Mouse (Mus musculus): Measurements from ENCODE around the gene Mettl26. TPM values are rescaled to one million over a fixed set of nuclear protein-coding genes. Genes with fewer than 3 reads are reported as not detected.

Gene Mettl26
- polyA plus RNA-seq, 1 experiment from 2014 or later, result 57.1 TPM

DNA sequence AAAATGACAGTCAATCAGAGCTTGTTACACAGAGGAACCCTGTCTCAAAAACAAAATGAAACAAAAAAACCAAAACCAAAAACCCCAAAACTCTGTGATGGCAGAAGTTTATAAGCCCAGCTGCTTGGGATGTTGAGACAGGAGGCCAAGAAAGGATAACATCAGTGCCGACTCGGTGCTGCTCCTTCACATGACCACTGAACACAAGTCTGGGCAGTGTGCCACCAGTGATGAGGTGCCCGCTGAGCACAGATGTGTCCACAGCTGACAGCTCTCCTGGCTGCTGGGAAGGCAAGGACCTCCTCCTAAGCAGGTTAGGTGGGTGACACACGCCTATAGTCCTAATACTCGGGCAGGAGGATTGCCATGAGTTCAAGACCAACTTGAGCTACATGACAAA is 47.2 kb downstream of the Mettl26 start:
- Histone ChIP-seq H3K4me1 (ENCODE audit: control insufficient read depth, insufficient read depth, low read length) (peaks cover 14% of the 10 kb centered on the region), H3K4me2 (ENCODE audit: low read depth, low read length) (no peak overlapping the region), H3K27me3 (ENCODE audit: control insufficient read depth, insufficient read depth, low read length) (no peaks in the 10 kb centered on the region), H3K9ac (ENCODE audit: low read length) (no peak overlapping the region), H3K36me3 (ENCODE audit: control insufficient read depth, insufficient read depth, low read length) (no peaks in the 10 kb centered on the region), H3K4me3 (replicated peaks; ENCODE audit: low read length) (no peak overlapping the region), H3K9me3 (replicated peaks; ENCODE audit: control insufficient read depth, low read length) (no peaks in the 10 kb centered on the region), H3K27ac (ENCODE audit: low read length) (no peak overlapping the region)
- WGBS, result 67% methylated on average over 5 of the region's 5 CpGs
- ATAC-seq (ENCODE audit: insufficient read depth, low FRiP score), result no peak

GRCm38 (mm10) chr17:25925348-25925747 is 50.5 kb downstream of the Mettl26 start:
- no peak overlapping the region for H3K4me3 ChIP-seq (replicated peaks; ENCODE audit: low read length)
- no peaks in the 10 kb centered on the region; the same call in 1 of the 2 replicates for H3K4me1 ChIP-seq (ENCODE audit: control insufficient read depth, insufficient read depth, low read length)
- no peak overlapping the region for H3K27ac ChIP-seq (ENCODE audit: low read length)
- no peak overlapping the region for H3K9ac ChIP-seq (ENCODE audit: low read length)
- H3K36me3 ChIP-seq (ENCODE audit: control insufficient read depth, insufficient read depth, low read length), result no peaks in the 10 kb centered on the region
- WGBS, result 75% methylated on average over 2 of the region's 2 CpGs
- H3K9me3 ChIP-seq (replicated peaks; ENCODE audit: control insufficient read depth, low read length), result no peaks in the 10 kb centered on the region
- H3K27me3 ChIP-seq (ENCODE audit: control insufficient read depth, insufficient read depth, low read length), result no peaks in the 10 kb centered on the region
- ATAC-seq (ENCODE audit: insufficient read depth, low FRiP score), result no peak
- no peak overlapping the region for H3K4me2 ChIP-seq (ENCODE audit: low read depth, low read length)

Small RNA genes within 50 kb of the gene (microRNA-seq; reads per million reads assigned to microRNA genes)
- gene Mir3082, result not detected

Other genes starting within 250 kb of the Mettl26 start
- gene Gng13, start 157.9 kb upstream of the Mettl26 start, polyA plus RNA-seq (2015; fragmentation: Nextera tagmentation; extraction: Ambion mirVana), result 0.85 and 1.0 TPM in 2 replicates
- gene Chtf18, start 147.7 kb upstream of the Mettl26 start, polyA plus RNA-seq (2015; fragmentation: Nextera tagmentation; extraction: Ambion mirVana), result 22.9 and 25.1 TPM in 2 replicates
- 17.5 and 18.9 TPM in 2 replicates for gene Rpusd1, start 147.4 kb upstream of the Mettl26 start, polyA plus RNA-seq (2015; fragmentation: Nextera tagmentation; extraction: Ambion mirVana)
- gene Mslnl, start 139.0 kb upstream of the Mettl26 start, polyA plus RNA-seq (2015; fragmentation: Nextera tagmentation; extraction: Ambion mirVana), result 0.05 and 0.14 TPM in 2 replicates
- 77.0 and 104 TPM in 2 replicates for gene Msln, start 120.7 kb upstream of the Mettl26 start, polyA plus RNA-seq (2015; fragmentation: Nextera tagmentation; extraction: Ambion mirVana)
- gene Narfl, start 101.3 kb upstream of the Mettl26 start, polyA plus RNA-seq (2015; fragmentation: Nextera tagmentation; extraction: Ambion mirVana), result 28.3 and 28.6 TPM in 2 replicates
- gene Haghl, start 89.4 kb upstream of the Mettl26 start, polyA plus RNA-seq (2015; fragmentation: Nextera tagmentation; extraction: Ambion mirVana), result 49.8 and 54.2 TPM in 2 replicates
- 0.12 TPM in 1 of 2 replicates, not detected in the other for gene Ccdc78, start 88.5 kb upstream of the Mettl26 start, polyA plus RNA-seq (2015; fragmentation: Nextera tagmentation; extraction: Ambion mirVana)
- gene Fam173a, start 82.2 kb upstream of the Mettl26 start, polyA plus RNA-seq (2015; fragmentation: Nextera tagmentation; extraction: Ambion mirVana), result 96.9 and 102 TPM in 2 replicates
- gene AC134908.4, start 79.4 kb upstream of the Mettl26 start, polyA plus RNA-seq (2015; fragmentation: Nextera tagmentation; extraction: Ambion mirVana), result 1.2 TPM in 1 of 2 replicates, not detected in the other
- gene Metrn, start 77.9 kb upstream of the Mettl26 start, polyA plus RNA-seq (2015; fragmentation: Nextera tagmentation; extraction: Ambion mirVana), result 25.4 and 28.0 TPM in 2 replicates
- gene Fbxl16, start 66.0 kb upstream of the Mettl26 start, polyA plus RNA-seq (2015; fragmentation: Nextera tagmentation; extraction: Ambion mirVana), result 2.6 and 2.8 TPM in 2 replicates
- gene Wdr24, start 51.4 kb upstream of the Mettl26 start, polyA plus RNA-seq (2015; fragmentation: Nextera tagmentation; extraction: Ambion mirVana), result 24.7 and 28.6 TPM in 2 replicates
- 56.7 and 58.1 TPM in 2 replicates for gene Jmjd8, start 46.2 kb upstream of the Mettl26 start, polyA plus RNA-seq (2015; fragmentation: Nextera tagmentation; extraction: Ambion mirVana)
- 312 and 314 TPM in 2 replicates for gene Stub1, start 41.7 kb upstream of the Mettl26 start, polyA plus RNA-seq (2015; fragmentation: Nextera tagmentation; extraction: Ambion mirVana)
- 2.5 and 2.8 TPM in 2 replicates for gene Rhbdl1, start 37.8 kb upstream of the Mettl26 start, polyA plus RNA-seq (2015; fragmentation: Nextera tagmentation; extraction: Ambion mirVana)
- 2.7 and 3.4 TPM in 2 replicates for gene Gm20683, start 33.3 kb upstream of the Mettl26 start, polyA plus RNA-seq (2015; fragmentation: Nextera tagmentation; extraction: Ambion mirVana)
- 22.4 and 23.5 TPM in 2 replicates for gene Rhot2, start 30.2 kb upstream of the Mettl26 start, polyA plus RNA-seq (2015; fragmentation: Nextera tagmentation; extraction: Ambion mirVana)
- 20.9 and 22.1 TPM in 2 replicates for gene Wdr90, start 13.6 kb upstream of the Mettl26 start, polyA plus RNA-seq (2015; fragmentation: Nextera tagmentation; extraction: Ambion mirVana)
- 41.5 and 49.4 TPM in 2 replicates for gene Mcrip2, start 6.3 kb upstream of the Mettl26 start, polyA plus RNA-seq (2015; fragmentation: Nextera tagmentation; extraction: Ambion mirVana)
- gene Wfikkn1, start 5.8 kb downstream of the Mettl26 start, polyA plus RNA-seq (2015; fragmentation: Nextera tagmentation; extraction: Ambion mirVana), result 0.42 and 0.56 TPM in 2 replicates
- 26.3 and 27.7 TPM in 2 replicates for gene Rab40c, start 44.7 kb downstream of the Mettl26 start, polyA plus RNA-seq (2015; fragmentation: Nextera tagmentation; extraction: Ambion mirVana)
- gene Pigq, start 69.9 kb downstream of the Mettl26 start, polyA plus RNA-seq (2015; fragmentation: Nextera tagmentation; extraction: Ambion mirVana), result 57.2 and 62.0 TPM in 2 replicates
- gene Nhlrc4, start 69.9 kb downstream of the Mettl26 start, polyA plus RNA-seq (2015; fragmentation: Nextera tagmentation; extraction: Ambion mirVana), result 0.12 and 0.66 TPM in 2 replicates
- gene A930017K11Rik, start 77.5 kb downstream of the Mettl26 start, polyA plus RNA-seq (2015; fragmentation: Nextera tagmentation; extraction: Ambion mirVana), result 0.11 and 0.31 TPM in 2 replicates
- gene Capn15, start 110.7 kb downstream of the Mettl26 start, polyA plus RNA-seq (2015; fragmentation: Nextera tagmentation; extraction: Ambion mirVana), result 21.6 and 23.3 TPM in 2 replicates
- gene Rab11fip3, start 194.5 kb downstream of the Mettl26 start, polyA plus RNA-seq (2015; fragmentation: Nextera tagmentation; extraction: Ambion mirVana), result 6.0 and 6.9 TPM in 2 replicates
- 47.1 and 56.6 TPM in 2 replicates for gene Decr2, start 215.3 kb downstream of the Mettl26 start, polyA plus RNA-seq (2015; fragmentation: Nextera tagmentation; extraction: Ambion mirVana)
- 67.7 and 74.7 TPM in 2 replicates for gene Nme4, start 220.5 kb downstream of the Mettl26 start, polyA plus RNA-seq (2015; fragmentation: Nextera tagmentation; extraction: Ambion mirVana)
- 5.7 and 6.9 TPM in 2 replicates for gene Tmem8, start 238.2 kb downstream of the Mettl26 start, polyA plus RNA-seq (2015; fragmentation: Nextera tagmentation; extraction: Ambion mirVana)
- 184 and 201 TPM in 2 replicates for gene Mrpl28, start 248.4 kb downstream of the Mettl26 start, polyA plus RNA-seq (2015; fragmentation: Nextera tagmentation; extraction: Ambion mirVana)

Data from stomach, embryonic 16.5 days (tissue).